In the genomic region with DNA sequence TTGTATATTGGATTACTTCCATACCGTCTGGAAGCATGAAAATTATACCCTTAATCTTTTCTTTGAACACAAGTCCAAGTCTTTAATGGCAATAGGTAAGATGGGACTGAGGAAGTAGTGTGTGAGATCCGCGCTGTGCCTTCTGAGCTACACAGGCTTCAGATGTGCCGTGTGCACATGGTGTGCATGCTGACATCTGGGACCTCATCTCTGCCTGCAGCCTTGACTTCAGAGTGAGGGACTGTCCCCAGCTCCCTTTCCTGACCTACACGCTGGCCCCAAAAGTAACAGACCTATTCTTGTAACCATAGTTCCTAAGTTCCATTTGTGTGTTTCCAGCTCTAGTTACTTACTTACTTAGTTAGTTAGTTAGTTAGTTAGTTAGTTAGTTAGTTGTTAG, we compare ENCODE assay signal across 29 mouse cellular contexts.
"Had no signal": no experiment of that assay in that cellular context is flagged by ENCODE, and none has a peak within 500 bp of the region (broad histone marks: within the 10 kb centered on the region; RNA-seq: fewer than 3 reads in every experiment).

No protein-coding gene starts in this region.

- H3K9ac ChIP-seq: limb, embryonic 12.5 days; limb, embryonic 13.5 days; limb, embryonic 15.5 days; liver, embryonic 12.5 days; liver, embryonic 13.5 days; liver, embryonic 14.5 days; liver, embryonic 15.5 days; liver, postnatal 0 days; lung, embryonic 14.5 days; lung, embryonic 15.5 days; midbrain, embryonic 12.5 days; midbrain, embryonic 13.5 days; midbrain, embryonic 15.5 days had no signal

- H3K4me1 ChIP-seq: limb, embryonic 12.5 days; liver, embryonic 12.5 days; liver, embryonic 13.5 days; liver, embryonic 15.5 days; lung, embryonic 15.5 days; megakaryocyte, embryonic 14.5 days; midbrain, embryonic 10.5 days; midbrain, embryonic 12.5 days; midbrain, embryonic 13.5 days; midbrain, embryonic 15.5 days had no signal

- H3K27me3 ChIP-seq: limb, embryonic 12.5 days; limb, embryonic 13.5 days; limb, embryonic 15.5 days; liver, embryonic 12.5 days; liver, embryonic 13.5 days; liver, embryonic 15.5 days; lung, embryonic 15.5 days; megakaryocyte, embryonic 14.5 days; midbrain, embryonic 12.5 days; midbrain, embryonic 13.5 days; midbrain, embryonic 15.5 days had no signal

- H3K4me3 ChIP-seq: limb, embryonic 10.5 days; limb, embryonic 12.5 days; limb, embryonic 13.5 days; limb, embryonic 15.5 days; liver, embryonic 12.5 days; liver, embryonic 13.5 days; liver, embryonic 15.5 days; lung, embryonic 15.5 days; megakaryocyte, embryonic 14.5 days; midbrain, embryonic 10.5 days; midbrain, embryonic 12.5 days; midbrain, embryonic 13.5 days; midbrain, embryonic 15.5 days; myocyte had no signal

- DNase-seq: left cerebral cortex, postnatal 4 days; liver; liver, embryonic 13.5 days; liver, postnatal 0 days; lung, adult 18-20 months; lung, adult 2 months; lung, embryonic 14.5 days; lung, postnatal 10 days; lung, postnatal 14 days; lung, postnatal 36 days; lung, postnatal 4 days; midbrain, embryonic 14.5 days had no signal

- H3K4me2 ChIP-seq: limb, embryonic 12.5 days; limb, embryonic 13.5 days; limb, embryonic 15.5 days; liver, embryonic 11.5 days; liver, embryonic 12.5 days; liver, embryonic 13.5 days; liver, embryonic 15.5 days; lung, embryonic 14.5 days; lung, embryonic 15.5 days; midbrain, embryonic 11.5 days; midbrain, embryonic 12.5 days; midbrain, embryonic 13.5 days; midbrain, embryonic 15.5 days had no signal

- H3K9me3 ChIP-seq: limb, embryonic 10.5 days; limb, embryonic 12.5 days; limb, embryonic 13.5 days; limb, embryonic 15.5 days; liver, embryonic 12.5 days; liver, embryonic 13.5 days; liver, embryonic 15.5 days; lung, embryonic 15.5 days; midbrain, embryonic 10.5 days; midbrain, embryonic 12.5 days; midbrain, embryonic 13.5 days; midbrain, embryonic 15.5 days had no signal

- H3K27ac ChIP-seq: limb, embryonic 10.5 days; limb, embryonic 12.5 days; limb, embryonic 13.5 days; limb, embryonic 15.5 days; liver, embryonic 12.5 days; liver, embryonic 13.5 days; liver, embryonic 14.5 days; liver, embryonic 15.5 days; lung, embryonic 15.5 days; macrophage; midbrain, embryonic 10.5 days; midbrain, embryonic 12.5 days; midbrain, embryonic 13.5 days; midbrain, embryonic 15.5 days had no signal

- H3K36me3 ChIP-seq: limb, embryonic 10.5 days; limb, embryonic 12.5 days; limb, embryonic 13.5 days; limb, embryonic 15.5 days; liver, embryonic 12.5 days; liver, embryonic 13.5 days; liver, embryonic 15.5 days; lung, embryonic 15.5 days; midbrain, embryonic 10.5 days; midbrain, embryonic 12.5 days; midbrain, embryonic 13.5 days; midbrain, embryonic 15.5 days had no signal
